Mouse (Mus musculus) myocyte (in vitro differentiated cells): ENCODE results near the gene Hmgn5. TPM values are rescaled to one million over a fixed set of nuclear protein-coding genes. Genes with fewer than 3 reads are reported as not detected.

ENCODE experiments used
- H3K27me3 ChIP-seq: one replicate; pipeline ENCODE4 v1.6.1; 2011; ENCODE audit not compliant: control insufficient read depth, insufficient read depth, insufficient read length
- H3K36me3 ChIP-seq: one replicate; pipeline ENCODE4 v1.6.1; 2011; ENCODE audit not compliant: control insufficient read depth, insufficient read depth
- H3K4me2 ChIP-seq: one replicate; pipeline ENCODE4 v1.6.1; 2011; ENCODE audit warnings: low read depth, control low read depth
- H3K4me3 ChIP-seq: one replicate; pipeline ENCODE4 v1.5.1; 2011; ENCODE audit warnings: mild to moderate bottlenecking, control low read depth, moderate library complexity
- H3K79me2 ChIP-seq: one replicate; pipeline ENCODE4 v1.6.1; 2011; ENCODE audit not compliant: control insufficient read depth, insufficient read depth
- H3ac ChIP-seq: one replicate; pipeline ENCODE4 v1.6.1; 2011; ENCODE audit not compliant: control insufficient read depth, insufficient read length
- CEBPB ChIP-seq: IDR thresholded peaks from 2 replicates; pipeline ENCODE4 v1.6.1; 2011; ENCODE audit warnings: mild to moderate bottlenecking, moderate library complexity; ENCODE audit not compliant: poor library complexity, insufficient read depth, severe bottlenecking
- E2F4 ChIP-seq: IDR thresholded peaks from one replicate; pipeline ENCODE4 v1.6.1; 2011; ENCODE audit warnings: mild to moderate bottlenecking, control low read depth, moderate library complexity; ENCODE audit not compliant: insufficient read depth
- MAX ChIP-seq: IDR thresholded peaks from one replicate; pipeline ENCODE4 v1.6.1; 2011; ENCODE audit warnings: low read depth, mild to moderate bottlenecking, control low read depth
- MYOD1 ChIP-seq, 3 experiments: IDR thresholded peaks; one replicate each; pipeline ENCODE4 v1.6.1; 2011; ENCODE audit warnings: control low read depth in 2 of 3, low read depth in 2 of 3, mild to moderate bottlenecking in 2 of 3, moderate library complexity in 1 of 3; ENCODE audit not compliant: insufficient read length in 2 of 3, control insufficient read depth in 1 of 3
- MYOG ChIP-seq, 3 experiments: IDR thresholded peaks; one replicate each; pipeline ENCODE4 v1.6.1; 2011; ENCODE audit warnings: control low read depth in 2 of 3, low read depth in 2 of 3, mild to moderate bottlenecking in 2 of 3; ENCODE audit not compliant: insufficient read length in 2 of 3, control insufficient read depth in 1 of 3, insufficient read depth in 1 of 3
- POLR2A ChIP-seq: IDR thresholded peaks from one replicate; pipeline ENCODE4 v1.6.1; 2011; ENCODE audit warnings: low read depth, mild to moderate bottlenecking, control low read depth, moderate library complexity; ENCODE audit not compliant: insufficient read length
- POLR2AphosphoS2 ChIP-seq: IDR thresholded peaks from one replicate; pipeline ENCODE4 v1.6.1; 2011; ENCODE audit warnings: low read depth, control low read depth; ENCODE audit not compliant: insufficient read length
- REST ChIP-seq: IDR thresholded peaks from one replicate; pipeline ENCODE4 v1.6.1; 2011; ENCODE audit warnings: mild to moderate bottlenecking, control low read depth, moderate library complexity; ENCODE audit not compliant: insufficient read depth, insufficient read length
- SRF ChIP-seq: IDR thresholded peaks from one replicate; pipeline ENCODE4 v1.6.1; 2011; ENCODE audit warnings: low read depth; ENCODE audit not compliant: control insufficient read depth, insufficient read length
- TCF12 ChIP-seq: IDR thresholded peaks from one replicate; pipeline ENCODE4 v1.6.1; 2011; ENCODE audit warnings: mild to moderate bottlenecking, control low read depth; ENCODE audit not compliant: poor library complexity, insufficient read depth, severe bottlenecking
- TCF3 ChIP-seq: IDR thresholded peaks from one replicate; pipeline ENCODE4 v1.6.1; 2011; ENCODE audit warnings: low read depth, control low read depth; ENCODE audit not compliant: insufficient read length
- USF1 ChIP-seq: IDR thresholded peaks from one replicate; pipeline ENCODE4 v1.6.1; 2011; ENCODE audit warnings: low read depth, mild to moderate bottlenecking, control low read depth, moderate library complexity
- polyA plus RNA-seq: library from polyadenylated mRNA; unstranded; fragments of >200 nt; fragmentation: generic; extraction: Trizol; gene quantifications from one replicate; pipeline ENCODE4 v1.2.1, GENCODE M21; 2012; ENCODE audit warnings: missing spikeins

Gene Hmgn5
- polyA plus RNA-seq: 3.2 TPM

GRCm38 (mm10) chrX:109013283-109013682 lies at the start of gene Hmgn5:
Gene Hmgn5 (minus strand): TSS chrX:109013404.
- no peaks in the 10 kb centered on the region for H3K79me2 ChIP-seq
- H3K27me3 ChIP-seq: no peaks in the 10 kb centered on the region
- H3K36me3 ChIP-seq: no peaks in the 10 kb centered on the region
- H3ac ChIP-seq: no peak within 1 kb of the TSS
- peak; percentile 63 for TF ChIP-seq POLR2A
- no peak for TF ChIP-seq SRF
- peak; percentile 60 for TF ChIP-seq POLR2AphosphoS2
- no peak for TF ChIP-seq TCF12
- peak within 1 kb of the TSS; percentile 75 for H3K4me2 ChIP-seq
- H3K4me3 ChIP-seq: peak within 1 kb of the TSS; percentile 50

- Histone ChIP-seq H3K36me3 (no peaks in the 10 kb centered on the region), H3K4me3 (no peak overlapping the region), H3K4me2 (no peak overlapping the region), H3K27me3 (no peaks in the 10 kb centered on the region), H3ac (no peak overlapping the region), H3K79me2 (no peaks in the 10 kb centered on the region)
- TF ChIP-seq MYOD1 (IDR thresholded peaks at IDR 0.05; ENCODE audit: control insufficient read depth in 1 of 3, insufficient read length in 2 of 3, low read depth in 2 of 3) (no peak), POLR2AphosphoS2 (no peak), E2F4 (no peak), TCF3 (no peak), MAX (no peak), REST (no peak), CEBPB (no peak), MYOG (IDR thresholded peaks at IDR 0.05; ENCODE audit: control insufficient read depth in 1 of 3, insufficient read depth in 1 of 3, insufficient read length in 2 of 3, low read depth in 2 of 3) (no peak), SRF (no peak), TCF12 (no peak), USF1 (no peak), POLR2A (no peak)
These were observed 34.6 kb upstream of the Hmgn5 start for GRCm38 (mm10) chrX:109047773-109048172.

- H3K27me3 ChIP-seq: no peaks in the 10 kb centered on the region
- no peaks in the 10 kb centered on the region for H3K79me2 ChIP-seq
- no peak overlapping the region for H3K4me2 ChIP-seq
- H3ac ChIP-seq: no peak overlapping the region
- H3K4me3 ChIP-seq: no peak overlapping the region
- no peak for TF ChIP-seq POLR2A
- no peaks in the 10 kb centered on the region for H3K36me3 ChIP-seq
These were observed 13.0 kb upstream of the Hmgn5 start for GRCm38 (mm10) chrX:109026224-109026623.

GRCm38 (mm10) chrX:109020858-109021257 lies 7.7 kb upstream of the Hmgn5 start:
- Histone ChIP-seq H3K36me3 (no peaks in the 10 kb centered on the region), H3K4me3 (no peak overlapping the region), H3K79me2 (no peaks in the 10 kb centered on the region), H3ac (no peak overlapping the region), H3K27me3 (no peaks in the 10 kb centered on the region), H3K4me2 (no peak overlapping the region)
- no peak for TF ChIP-seq TCF3
- no peak for TF ChIP-seq E2F4
- no peak for TF ChIP-seq REST
- TF ChIP-seq SRF: no peak
- TF ChIP-seq MYOG (IDR thresholded peaks at IDR 0.05; ENCODE audit: control insufficient read depth in 1 of 3, insufficient read depth in 1 of 3, insufficient read length in 2 of 3, low read depth in 2 of 3): no peak
- no peak for TF ChIP-seq CEBPB
- TF ChIP-seq TCF12: no peak
- TF ChIP-seq MYOD1 (IDR thresholded peaks at IDR 0.05; ENCODE audit: control insufficient read depth in 1 of 3, insufficient read length in 2 of 3, low read depth in 2 of 3): no peak
- TF ChIP-seq POLR2A: no peak
- no peak for TF ChIP-seq USF1
- TF ChIP-seq MAX: no peak
- no peak for TF ChIP-seq POLR2AphosphoS2

- Histone ChIP-seq H3K36me3 (no peaks in the 10 kb centered on the region), H3ac (no peak overlapping the region), H3K27me3 (no peaks in the 10 kb centered on the region), H3K79me2 (no peaks in the 10 kb centered on the region), H3K4me2 (peak overlapping the region; percentile 75), H3K4me3 (peak overlapping the region; percentile 50)
- TF ChIP-seq E2F4 (no peak), POLR2A (no peak), MYOD1 (IDR thresholded peaks at IDR 0.05; ENCODE audit: control insufficient read depth in 1 of 3, insufficient read length in 2 of 3, low read depth in 2 of 3) (no peak), USF1 (no peak), MYOG (IDR thresholded peaks at IDR 0.05; ENCODE audit: control insufficient read depth in 1 of 3, insufficient read depth in 1 of 3, insufficient read length in 2 of 3, low read depth in 2 of 3) (no peak), TCF3 (no peak), CEBPB (no peak), SRF (no peak), TCF12 (no peak), MAX (no peak), POLR2AphosphoS2 (no peak), REST (no peak)
These were observed 962 bp upstream of the Hmgn5 start for GRCm38 (mm10) chrX:109014166-109014565.
